Mouse (Mus musculus) ovary, adult 10 weeks (tissue): ENCODE data around the gene Trappc2l. TPM values are rescaled to one million over a fixed set of nuclear protein-coding genes. Genes with fewer than 3 reads are reported as not detected.

Experiments used
- polyA plus RNA-seq: library from polyadenylated mRNA; stranded (reverse); fragments of 350-450 nt; fragmentation: Illumina TruSeq; extraction: RNeasy Lipid Tissue Mini Kit (QIAGEN cat#74804); gene quantifications from one replicate; pipeline ENCODE4 v1.2.3, GENCODE M21; 2014

Trappc2l gene
- 2.9 TPM for polyA plus RNA-seq

GRCm38 (mm10) chr8:122611295-122612133 lies at the start of gene Trappc2l, which contains the start of gene Galns:
Gene Trappc2l (plus strand): TSS chr8:122611640.
Gene Galns (minus strand): TSS chr8:122611463.

DNA sequence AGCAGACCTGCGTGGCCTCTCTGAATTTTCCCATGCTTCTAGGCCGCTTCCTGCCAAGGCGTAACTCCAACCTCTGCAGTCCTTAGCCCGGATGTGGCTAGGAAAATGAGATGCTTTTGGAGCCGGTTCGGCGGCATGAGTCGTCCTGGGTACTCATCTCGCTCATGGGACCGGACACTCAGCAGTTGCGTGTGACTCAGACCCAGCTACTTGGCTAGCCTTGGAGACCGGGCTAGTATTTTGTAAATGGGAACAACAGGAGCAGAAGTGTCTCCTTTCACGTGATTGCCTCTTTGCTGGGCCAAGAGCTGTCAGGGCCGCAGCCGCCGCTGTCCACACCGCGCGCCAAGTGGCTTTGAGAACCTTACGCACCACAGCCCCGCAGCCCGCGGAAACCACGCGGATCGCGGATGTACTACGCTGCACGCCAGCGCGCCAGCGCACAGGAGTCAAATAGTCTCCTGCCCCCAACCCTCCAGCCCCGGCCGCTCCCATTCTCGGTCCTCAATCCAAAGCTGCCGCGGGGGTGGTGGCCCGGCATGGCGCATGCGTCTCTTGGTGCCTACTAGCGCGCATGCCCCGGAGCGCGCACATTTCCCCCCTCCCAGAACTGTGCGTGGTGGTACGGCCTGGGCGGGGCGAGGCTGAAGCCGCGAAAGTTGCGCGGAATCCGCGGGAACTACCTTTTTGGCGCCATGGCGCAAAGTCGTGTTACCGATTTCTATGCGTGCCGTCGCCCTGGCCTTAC lies 43.9 kb upstream of the Trappc2l start, which contains the start of gene Cdt1:
Cdt1 (plus strand) TSS at position 655 of the 748 bp plus-strand sequence.

DNA sequence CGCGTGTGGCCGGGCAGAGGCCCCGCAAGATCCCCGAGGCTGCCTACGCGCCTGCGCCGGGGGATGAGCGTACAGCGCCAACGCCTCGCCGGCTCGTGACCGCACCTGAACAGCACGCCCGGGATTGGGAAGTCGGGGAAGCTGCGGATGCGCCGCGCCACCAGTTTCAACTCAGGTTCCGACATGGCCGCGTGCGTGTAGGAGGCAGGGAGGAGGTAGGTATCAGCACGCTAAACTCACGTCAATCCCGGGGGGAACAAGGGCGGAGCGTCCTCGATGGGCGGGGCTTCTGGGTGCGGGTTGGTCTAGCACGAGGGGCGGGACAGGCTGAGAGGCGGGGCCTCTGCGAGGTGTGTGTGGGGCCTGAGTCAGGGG lies 34.8 kb upstream of the Trappc2l start, which contains the start of gene Aprt:
Aprt (minus strand) TSS at position 262 of the 375 bp plus-strand sequence.

GRCm38 (mm10) chr8:122622727-122623126 lies 11.3 kb downstream of the Trappc2l start, which contains the start of gene Pabpn1l:
Gene Pabpn1l (minus strand): TSS chr8:122622739.

Other genes starting within 250 kb of the Trappc2l start
- 14.5 TPM for gene Zc3h18, start 235.0 kb upstream of the Trappc2l start, polyA plus RNA-seq
- not detected for gene Il17c, start 189.6 kb upstream of the Trappc2l start, polyA plus RNA-seq
- gene Cyba, start 178.7 kb upstream of the Trappc2l start, polyA plus RNA-seq = not detected
- gene Mvd, start 168.2 kb upstream of the Trappc2l start, polyA plus RNA-seq = not detected
- not detected for gene Snai3, start 150.9 kb upstream of the Trappc2l start, polyA plus RNA-seq
- gene Rnf166, start 135.6 kb upstream of the Trappc2l start, polyA plus RNA-seq = 22.0 TPM
- not detected for gene Ctu2, start 135.5 kb upstream of the Trappc2l start, polyA plus RNA-seq
- 2.5 TPM for gene Piezo1, start 60.3 kb upstream of the Trappc2l start, polyA plus RNA-seq
- 1.8 TPM for gene Cdt1, start 43.6 kb upstream of the Trappc2l start, polyA plus RNA-seq
- not detected for gene Aprt, start 34.7 kb upstream of the Trappc2l start, polyA plus RNA-seq
- 1.1 TPM for gene Galns, start 177 bp upstream of the Trappc2l start, polyA plus RNA-seq
- gene Pabpn1l, start 11.1 kb downstream of the Trappc2l start, polyA plus RNA-seq = not detected
- 5.8 TPM for gene Cbfa2t3, start 87.5 kb downstream of the Trappc2l start, polyA plus RNA-seq
- gene Acsf3, start 163.8 kb downstream of the Trappc2l start, polyA plus RNA-seq = 0.34 TPM
- not detected for gene Cdh15, start 236.3 kb downstream of the Trappc2l start, polyA plus RNA-seq